Mouse (Mus musculus): ENCODE results near the gene Ggt7.
A peak's percentile ranks its signal among the peaks of the same experiment; 100 is the strongest.
"Not testable (repeated sequence)": the region's sequence is repeated elsewhere in the genome, so short reads cannot be mapped to it uniquely, and the experiment has no call there.

The Ggt7 gene

GRCm38 (mm10) chr2:155517455-155518423 is at the start of gene Ggt7, which contains the start of gene Acss2:
Ggt7 (minus strand) TSS chr2:155518237.
Acss2 (plus strand) TSS chr2:155517948.
- peak; percentile 99 for DNase-seq

- no peak for DNase-seq
Observed at GRCm38 (mm10) chr2:155567751-155568150, 49.7 kb upstream of the Ggt7 start.

- no peak for DNase-seq
Observed at GRCm38 (mm10) chr2:155562934-155563333, 44.9 kb upstream of the Ggt7 start.

- DNase-seq: no peak
Observed at GRCm38 (mm10) chr2:155562209-155562608, 44.2 kb upstream of the Ggt7 start.

- DNase-seq: no peak
Observed at GRCm38 (mm10) chr2:155554426-155554985, 36.5 kb upstream of the Ggt7 start.

GRCm38 (mm10) chr2:155552949-155553354 is 34.9 kb upstream of the Ggt7 start:
- DNase-seq: no peak

- no peak for DNase-seq
Observed at GRCm38 (mm10) chr2:155552336-155552735, 34.3 kb upstream of the Ggt7 start.

GRCm38 (mm10) chr2:155546955-155547354 is 28.9 kb upstream of the Ggt7 start:
- DNase-seq: no peak

GRCm38 (mm10) chr2:155540822-155541458 is 22.9 kb upstream of the Ggt7 start:
- DNase-seq: peak; percentile 57 to 67

GRCm38 (mm10) chr2:155539696-155540095 is 21.7 kb upstream of the Ggt7 start:
- no peak for DNase-seq

- DNase-seq: not testable (repeated sequence)
Observed at GRCm38 (mm10) chr2:155538463-155539057, 20.5 kb upstream of the Ggt7 start.

- DNase-seq: no peak
Observed at GRCm38 (mm10) chr2:155537761-155538462, 19.9 kb upstream of the Ggt7 start.

GRCm38 (mm10) chr2:155536292-155536691 is 18.3 kb upstream of the Ggt7 start:
- DNase-seq: no peak

- no peak for DNase-seq
Observed at GRCm38 (mm10) chr2:155527367-155527766, 9.3 kb upstream of the Ggt7 start.

- no peak for DNase-seq
Observed at GRCm38 (mm10) chr2:155524378-155524777, 6.3 kb upstream of the Ggt7 start.

- no peak for DNase-seq
Observed at GRCm38 (mm10) chr2:155523706-155524105, 5.7 kb upstream of the Ggt7 start.

GRCm38 (mm10) chr2:155518531-155519270 is 664 bp upstream of the Ggt7 start:
- peak in 1 of 2 experiments; percentile 8 for DNase-seq

- peak; percentile 80 to 87 for DNase-seq
Observed at GRCm38 (mm10) chr2:155515941-155516340, 2.1 kb downstream of the Ggt7 start.

- peak; percentile 93 to 96 for DNase-seq
Observed at GRCm38 (mm10) chr2:155514666-155515065, 3.4 kb downstream of the Ggt7 start.

GRCm38 (mm10) chr2:155513543-155513942 is 4.5 kb downstream of the Ggt7 start:
- peak; percentile 48 to 57 for DNase-seq

GRCm38 (mm10) chr2:155512479-155512878 is 5.6 kb downstream of the Ggt7 start:
- peak; percentile 79 to 88 for DNase-seq
